Mouse (Mus musculus): ENCODE data around the gene Rad51b. TPM values are rescaled to one million over a fixed set of nuclear protein-coding genes. Genes with fewer than 3 reads are reported as not detected.

Rad51b gene
- total RNA-seq, 2 experiments from 2014 or later = 0.47 to 0.69 TPM

- DNase-seq (ENCODE audit: low spot score in 2 of 2) = no peak
Observed at GRCm38 (mm10) chr12:79433724-79434442, 136.8 kb downstream of the Rad51b start.

- DNase-seq (ENCODE audit: low spot score in 2 of 2) = no peak
Observed at GRCm38 (mm10) chr12:79435474-79435873, 138.4 kb downstream of the Rad51b start.

- DNase-seq (ENCODE audit: low spot score in 2 of 2) = no peak
Observed at GRCm38 (mm10) chr12:79436035-79436434, 139.0 kb downstream of the Rad51b start.

- no peak for DNase-seq (ENCODE audit: low spot score in 2 of 2)
Observed at GRCm38 (mm10) chr12:79436892-79437291, 139.8 kb downstream of the Rad51b start.

GRCm38 (mm10) chr12:79437572-79437971 lies 140.5 kb downstream of the Rad51b start:
- no peak for DNase-seq (ENCODE audit: low spot score in 2 of 2)

GRCm38 (mm10) chr12:79439961-79440360 lies 142.9 kb downstream of the Rad51b start:
- DNase-seq (ENCODE audit: low spot score in 2 of 2) = no peak

- no peak for DNase-seq (ENCODE audit: low spot score in 2 of 2)
Observed at GRCm38 (mm10) chr12:79441210-79442005, 144.3 kb downstream of the Rad51b start.

GRCm38 (mm10) chr12:79442126-79442525 lies 145.0 kb downstream of the Rad51b start:
- no peak for DNase-seq (ENCODE audit: low spot score in 2 of 2)

- DNase-seq (ENCODE audit: low spot score in 2 of 2) = no peak
Observed at GRCm38 (mm10) chr12:79442836-79443390, 145.8 kb downstream of the Rad51b start.

GRCm38 (mm10) chr12:79444646-79445045 lies 147.6 kb downstream of the Rad51b start:
- DNase-seq (ENCODE audit: low spot score in 2 of 2) = no peak

- no peak for DNase-seq (ENCODE audit: low spot score in 2 of 2)
Observed at GRCm38 (mm10) chr12:79447039-79447438, 150.0 kb downstream of the Rad51b start.

- no peak for DNase-seq (ENCODE audit: low spot score in 2 of 2)
Observed at GRCm38 (mm10) chr12:79449817-79450411, 152.8 kb downstream of the Rad51b start.

- DNase-seq (ENCODE audit: low spot score in 2 of 2) = no peak
Observed at GRCm38 (mm10) chr12:79452882-79453281, 155.8 kb downstream of the Rad51b start.

GRCm38 (mm10) chr12:79454017-79454416 lies 156.9 kb downstream of the Rad51b start:
- DNase-seq (ENCODE audit: low spot score in 2 of 2) = no peak

- DNase-seq (ENCODE audit: low spot score in 2 of 2) = no peak
Observed at GRCm38 (mm10) chr12:79455061-79455847, 158.2 kb downstream of the Rad51b start.

GRCm38 (mm10) chr12:79455848-79456164 lies 158.7 kb downstream of the Rad51b start:
- no peak for DNase-seq (ENCODE audit: low spot score in 2 of 2)

GRCm38 (mm10) chr12:79456251-79456650 lies 159.2 kb downstream of the Rad51b start:
- DNase-seq (ENCODE audit: low spot score in 2 of 2) = no peak

- DNase-seq (ENCODE audit: low spot score in 2 of 2) = no peak
Observed at GRCm38 (mm10) chr12:79463371-79463770, 166.3 kb downstream of the Rad51b start.

- DNase-seq (ENCODE audit: low spot score in 2 of 2) = no peak
Observed at GRCm38 (mm10) chr12:79470113-79470512, 173.0 kb downstream of the Rad51b start.

- no peak for DNase-seq (ENCODE audit: low spot score in 2 of 2)
Observed at GRCm38 (mm10) chr12:79471868-79472267, 174.8 kb downstream of the Rad51b start.

GRCm38 (mm10) chr12:79476413-79477046 lies 179.4 kb downstream of the Rad51b start:
- DNase-seq (ENCODE audit: low spot score in 2 of 2) = no peak
